Mouse (Mus musculus) brown adipose tissue, adult 24 weeks (tissue): ENCODE results near the gene Ctdsp2. TPM values are rescaled to one million over a fixed set of nuclear protein-coding genes. Genes with fewer than 3 reads are reported as not detected.

Experiments used
- H3K27ac ChIP-seq: fragments of 200-500 bp; replicated peaks from 2 replicates; pipeline ENCODE4 v1.5.1; 2012; ENCODE audit warnings: low read depth, mild to moderate bottlenecking, low read length
- H3K4me1 ChIP-seq: fragments of 200-500 bp; 2 replicates; pipeline ENCODE4 v1.6.1; 2012; ENCODE audit warnings: low read length, mixed read lengths; ENCODE audit not compliant: control insufficient read depth, insufficient read depth, insufficient read length
- H3K4me3 ChIP-seq: fragments of 200-500 bp; 2 replicates; pipeline ENCODE4 v1.5.1; 2012; ENCODE audit warnings: low read depth, mild to moderate bottlenecking, low read length, moderate library complexity; ENCODE audit not compliant: insufficient read depth
- polyA plus RNA-seq: library from polyadenylated mRNA; stranded (reverse); fragments of >200 nt; gene quantifications from 2 replicates; pipeline ENCODE4 v1.2.4, GENCODE M21; 2012; ENCODE audit not compliant: missing spikeins, insufficient read depth, insufficient read length

Ctdsp2 gene
- polyA plus RNA-seq, 1 experiment, result 42.7 TPM

- Histone ChIP-seq H3K4me1 (peaks cover 27% of the 10 kb centered on the region), H3K27ac (peak overlapping the region; percentile 92)
Measured at GRCm38 (mm10) chr10:126979636-126980151, 1.2 kb downstream of the Ctdsp2 start.

GRCm38 (mm10) chr10:126980221-126980932 lies 1.9 kb downstream of the Ctdsp2 start:
- H3K4me3 ChIP-seq, result peak overlapping the region; percentile 98
- H3K27ac ChIP-seq, result peak overlapping the region; percentile 73
- H3K4me1 ChIP-seq, result peaks cover 33% of the 10 kb centered on the region

More at GRCm38 (mm10) chr10:126979636-126980151, 1.2 kb downstream of the Ctdsp2 start:
- peak overlapping the region; percentile 98 for H3K4me3 ChIP-seq

- Histone ChIP-seq H3K4me1 (peaks cover 39% of the 10 kb centered on the region), H3K27ac (peak overlapping the region; percentile 73), H3K4me3 (peak overlapping the region; percentile 98)
Measured at GRCm38 (mm10) chr10:126980933-126981530, 2.5 kb downstream of the Ctdsp2 start.

DNA sequence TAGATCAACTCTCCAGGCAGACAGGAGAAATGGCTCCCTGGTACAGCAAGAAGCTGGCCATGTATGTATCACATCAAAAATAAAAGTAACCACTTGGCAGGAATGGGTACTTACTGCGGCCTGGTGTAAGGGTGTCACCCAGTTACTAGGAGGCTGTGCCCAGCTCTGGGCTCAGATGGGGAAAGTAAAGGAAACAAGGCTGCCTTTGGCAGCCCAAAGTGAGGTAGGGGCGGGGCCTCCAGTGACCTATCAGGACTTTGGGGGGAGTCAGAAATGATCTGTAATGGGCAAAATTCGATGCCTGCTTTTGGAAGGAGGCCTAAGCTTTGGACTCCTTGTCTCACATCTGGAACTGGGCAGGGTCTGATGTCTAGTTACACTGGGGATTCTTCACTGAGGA lies 3.2 kb downstream of the Ctdsp2 start:
- Histone ChIP-seq H3K4me3 (peak overlapping the region; percentile 43), H3K4me1 (peaks cover 44% of the 10 kb centered on the region), H3K27ac (no peak overlapping the region)

DNA sequence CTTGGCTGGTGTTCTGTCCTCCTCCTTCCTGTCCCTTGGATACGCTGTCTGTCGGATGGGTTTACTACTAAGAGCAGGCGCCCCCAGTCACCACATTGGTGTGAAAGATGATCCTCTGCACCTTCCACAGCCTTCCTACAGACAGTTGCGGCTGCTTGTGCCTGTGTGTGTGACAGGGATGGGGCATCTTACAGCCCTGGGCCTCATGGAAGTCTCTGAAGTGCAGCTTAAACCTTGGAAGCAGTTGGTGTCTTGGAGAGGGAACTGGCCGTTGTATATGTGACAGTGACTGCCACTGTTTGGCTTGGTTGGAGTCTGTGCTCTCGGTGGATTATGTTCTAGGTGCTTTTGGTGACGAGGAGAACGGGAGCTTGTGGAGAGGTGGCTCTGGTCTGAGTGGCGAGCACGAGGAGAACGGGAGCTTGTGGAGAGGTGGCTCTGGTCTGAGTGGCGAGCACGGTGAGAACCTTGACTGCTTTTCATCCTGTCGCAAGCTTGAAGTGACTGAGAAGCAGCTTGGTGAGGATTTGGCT lies 4.7 kb downstream of the Ctdsp2 start:
- H3K27ac ChIP-seq, result peak overlapping the region; percentile 24

DNA sequence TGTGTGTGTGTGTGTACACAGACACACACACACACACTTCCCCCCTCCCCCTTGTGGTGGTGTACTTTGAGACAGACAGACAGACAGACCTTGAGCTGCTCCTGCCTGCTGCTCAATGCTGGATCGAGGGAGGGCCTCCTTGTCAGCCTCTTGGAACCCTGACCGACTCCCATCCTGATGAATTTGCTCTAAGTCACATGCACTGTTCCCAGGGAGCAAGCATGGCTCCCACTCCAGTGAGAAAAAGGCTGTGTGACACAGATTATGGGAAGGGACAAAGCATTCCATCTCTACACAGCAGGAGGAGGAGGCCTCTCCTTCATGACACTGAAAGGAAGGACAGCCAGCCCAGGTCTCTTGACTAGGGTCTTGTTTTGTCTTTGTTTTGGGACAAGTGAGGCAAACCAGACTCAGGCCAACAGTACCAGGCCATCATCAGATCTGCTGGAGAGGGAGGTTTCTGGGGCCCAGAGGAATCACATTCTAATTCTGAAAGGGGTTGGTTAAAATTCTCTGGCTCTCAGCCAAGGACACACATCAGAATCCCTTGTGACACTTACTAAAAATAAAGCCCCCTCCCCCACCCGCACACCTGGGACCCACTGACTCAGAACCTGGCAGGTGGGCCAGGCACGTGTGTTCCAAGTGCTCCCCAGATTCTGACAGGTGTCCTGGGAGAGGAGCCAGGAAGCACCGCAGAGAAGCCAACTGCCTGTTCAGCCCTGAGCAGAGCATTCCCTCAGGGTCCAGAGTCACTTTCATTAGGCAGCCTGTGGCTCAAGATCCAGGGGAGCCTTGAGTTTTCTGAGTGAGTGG lies 5.9 kb downstream of the Ctdsp2 start:
- H3K4me3 ChIP-seq, result peak overlapping the region; percentile 43
- H3K27ac ChIP-seq, result peak overlapping the region; percentile 24
- peaks cover 65% of the 10 kb centered on the region for H3K4me1 ChIP-seq

More for the DNA sequence above, 4.7 kb downstream of the Ctdsp2 start:
- H3K4me1 ChIP-seq, result peaks cover 58% of the 10 kb centered on the region
- peak overlapping the region; percentile 43 for H3K4me3 ChIP-seq

GRCm38 (mm10) chr10:126985127-126985526 lies 6.6 kb downstream of the Ctdsp2 start:
- Histone ChIP-seq H3K4me1 (peaks cover 66% of the 10 kb centered on the region), H3K4me3 (no peak overlapping the region)

DNA sequence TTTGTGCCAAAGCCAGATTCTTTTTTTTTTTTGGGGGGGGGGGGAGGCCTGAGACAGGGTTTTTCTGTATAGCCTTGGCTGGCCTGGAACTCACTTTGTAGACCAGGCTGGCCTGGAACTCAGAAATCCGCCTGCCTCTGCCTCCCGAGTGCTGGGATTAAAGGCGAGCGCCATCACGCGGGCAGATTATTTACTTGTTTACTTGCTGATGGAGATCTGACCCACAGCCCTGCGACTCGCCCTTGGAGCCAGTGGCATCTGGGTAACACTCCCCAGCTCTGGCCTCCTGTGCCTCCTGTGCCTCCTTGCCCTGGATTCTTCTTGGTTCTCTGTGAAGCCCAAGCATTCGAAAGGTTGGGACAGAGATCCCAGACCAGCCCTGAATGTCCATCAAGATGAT lies 7.1 kb downstream of the Ctdsp2 start:
- H3K4me1 ChIP-seq, result peaks cover 68% of the 10 kb centered on the region
- H3K4me3 ChIP-seq, result no peak overlapping the region
- H3K27ac ChIP-seq, result peak overlapping the region; percentile 52

More at GRCm38 (mm10) chr10:126985127-126985526, 6.6 kb downstream of the Ctdsp2 start:
- no peak overlapping the region for H3K27ac ChIP-seq

DNA sequence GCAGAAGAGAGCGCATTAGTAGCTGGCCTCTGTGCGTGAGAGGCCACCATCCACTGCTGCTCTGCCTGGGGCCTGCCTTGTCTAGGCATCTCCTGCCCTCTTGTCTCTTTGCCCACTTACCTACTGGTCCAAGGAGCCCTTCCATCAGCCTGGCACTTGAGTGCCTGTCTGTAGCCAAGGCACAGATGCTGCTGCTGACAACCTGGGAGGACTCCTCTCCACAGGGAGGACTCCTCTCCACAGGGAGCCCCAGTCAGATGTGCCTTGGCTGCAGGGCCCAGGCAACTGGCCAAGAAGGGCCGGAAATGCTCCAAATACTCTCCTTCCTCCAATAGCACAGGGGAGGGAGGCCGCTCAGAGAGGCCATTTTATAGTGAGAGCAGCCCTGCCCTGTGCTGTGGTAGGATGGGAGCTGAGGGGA lies 8.0 kb downstream of the Ctdsp2 start:
- Histone ChIP-seq H3K27ac (peak overlapping the region; percentile 84), H3K4me1 (peaks cover 73% of the 10 kb centered on the region), H3K4me3 (peak overlapping the region; percentile 32)

DNA sequence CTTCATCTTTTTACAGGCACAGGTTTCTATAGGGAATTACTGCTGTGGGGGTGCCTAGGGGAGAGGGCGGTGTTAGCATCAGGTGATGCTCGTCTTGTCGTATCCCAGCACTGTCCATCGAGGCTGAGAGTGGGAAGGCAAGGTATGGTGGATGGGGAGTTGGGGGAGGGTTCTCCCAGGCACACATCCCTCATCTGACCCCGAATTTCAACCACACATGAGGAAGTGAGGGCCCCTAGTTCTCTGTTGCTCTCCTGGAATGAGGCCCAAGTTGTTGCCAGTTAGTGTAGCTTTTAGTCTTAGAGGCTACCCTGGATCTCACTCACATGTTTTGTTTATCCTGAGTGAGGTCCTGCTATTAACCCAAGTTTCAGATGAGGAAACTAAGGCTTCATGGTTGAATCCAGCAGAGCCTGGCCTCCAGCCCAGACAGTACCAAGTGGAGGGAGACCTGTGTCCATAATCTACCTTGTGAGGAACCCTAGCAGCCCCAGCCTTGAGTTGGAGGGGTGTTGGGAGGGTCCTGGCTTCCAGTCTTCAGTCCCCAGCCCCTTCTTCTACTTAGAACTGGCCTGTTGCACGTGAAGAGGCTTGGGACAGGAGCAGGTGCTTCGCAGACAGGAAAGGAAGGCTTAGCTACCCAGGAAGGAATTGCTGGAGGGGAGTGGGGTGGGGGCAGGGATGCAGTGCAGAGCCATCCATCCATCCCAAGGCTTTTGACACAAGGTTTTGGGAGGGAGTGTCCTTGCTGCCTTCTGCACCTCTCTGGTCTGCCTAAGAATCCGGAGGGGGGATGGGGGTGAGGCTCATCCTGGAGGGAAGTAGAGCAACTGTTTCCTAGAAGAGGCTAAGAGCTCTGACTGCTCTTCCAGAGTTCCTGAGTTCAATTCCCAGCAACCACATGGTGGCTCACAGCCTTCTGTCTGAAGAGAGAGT lies 8.9 kb downstream of the Ctdsp2 start:
- Histone ChIP-seq H3K4me3 (peak overlapping the region; percentile 32), H3K4me1 (peaks cover 66% of the 10 kb centered on the region), H3K27ac (peak overlapping the region; percentile 84)

- peaks cover 55% of the 10 kb centered on the region for H3K4me1 ChIP-seq
- peak overlapping the region; percentile 84; the same call in 1 of the 2 replicates for H3K27ac ChIP-seq
Measured at GRCm38 (mm10) chr10:126988513-126989165, 10.1 kb downstream of the Ctdsp2 start.

GRCm38 (mm10) chr10:126990313-126991056 lies 12.0 kb downstream of the Ctdsp2 start:
- Histone ChIP-seq H3K4me1 (peaks cover 40% of the 10 kb centered on the region), H3K27ac (no peak overlapping the region), H3K4me3 (no peak overlapping the region)

More at GRCm38 (mm10) chr10:126988513-126989165, 10.1 kb downstream of the Ctdsp2 start:
- H3K4me3 ChIP-seq, result no peak overlapping the region

DNA sequence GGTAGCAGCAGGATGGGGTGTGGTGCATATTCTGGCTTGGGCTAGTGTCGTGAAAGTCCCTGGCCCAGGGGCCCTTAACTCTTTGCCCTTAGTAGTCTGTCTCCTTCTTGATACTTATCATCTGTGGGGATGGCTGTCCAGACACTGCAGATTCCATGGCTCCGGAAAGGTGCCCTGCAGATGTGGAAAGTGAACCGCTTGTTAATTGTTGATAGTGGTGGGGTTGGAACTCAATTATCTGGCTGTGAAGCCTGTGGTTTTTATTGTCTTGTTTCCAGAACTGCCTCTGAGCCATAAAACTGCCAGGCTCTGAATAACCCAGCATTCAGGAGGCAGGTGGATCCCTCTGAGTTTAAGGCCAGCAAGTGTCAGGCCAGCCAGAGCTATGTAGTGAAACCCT lies 13.2 kb downstream of the Ctdsp2 start:
- Histone ChIP-seq H3K4me1 (peaks cover 30% of the 10 kb centered on the region), H3K27ac (no peak overlapping the region), H3K4me3 (no peak overlapping the region)
